Mouse (Mus musculus): Measurements from ENCODE around the gene Rps16.

The Rps16 gene

DNA sequence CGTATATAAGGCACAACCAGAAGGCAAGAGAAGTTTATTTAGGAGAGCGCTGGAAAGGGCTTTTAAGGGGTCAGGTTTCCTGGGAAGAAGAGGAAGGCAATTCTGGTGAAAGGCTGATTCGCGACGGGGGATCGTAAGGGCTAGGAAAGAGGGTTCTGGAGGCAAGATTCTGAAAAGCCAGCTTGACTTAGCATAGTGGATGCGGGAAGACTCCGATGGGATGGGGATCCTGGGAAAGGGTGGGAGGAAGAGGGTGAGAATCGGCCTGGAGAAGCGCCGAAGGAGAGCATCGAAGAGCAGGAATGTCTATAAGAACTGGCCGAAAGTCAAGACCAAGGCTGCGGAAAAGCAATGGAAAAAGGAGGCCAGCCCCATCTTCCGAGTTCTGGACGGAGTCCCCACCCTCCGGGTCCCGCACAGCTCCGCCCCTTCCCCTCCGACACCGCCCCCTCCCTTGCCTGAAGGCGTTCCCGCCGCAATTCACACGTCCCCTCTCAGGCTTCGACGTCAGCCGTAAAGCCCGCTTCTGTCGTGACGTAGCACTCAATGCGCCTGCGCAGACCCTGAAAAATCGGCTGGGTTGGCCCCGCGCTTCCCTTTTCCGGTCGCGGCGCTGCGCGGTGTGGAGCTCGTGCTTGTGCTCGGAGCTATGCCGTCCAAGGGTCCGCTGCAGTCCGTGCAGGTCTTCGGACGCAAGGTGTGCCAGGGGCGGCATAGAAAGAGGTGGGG lies at the start of gene Rps16:
Gene Rps16, plus strand, starts transcription at position 498 of the 729 bp plus-strand sequence.
- peak; percentile 98 for DNase-seq

DNA sequence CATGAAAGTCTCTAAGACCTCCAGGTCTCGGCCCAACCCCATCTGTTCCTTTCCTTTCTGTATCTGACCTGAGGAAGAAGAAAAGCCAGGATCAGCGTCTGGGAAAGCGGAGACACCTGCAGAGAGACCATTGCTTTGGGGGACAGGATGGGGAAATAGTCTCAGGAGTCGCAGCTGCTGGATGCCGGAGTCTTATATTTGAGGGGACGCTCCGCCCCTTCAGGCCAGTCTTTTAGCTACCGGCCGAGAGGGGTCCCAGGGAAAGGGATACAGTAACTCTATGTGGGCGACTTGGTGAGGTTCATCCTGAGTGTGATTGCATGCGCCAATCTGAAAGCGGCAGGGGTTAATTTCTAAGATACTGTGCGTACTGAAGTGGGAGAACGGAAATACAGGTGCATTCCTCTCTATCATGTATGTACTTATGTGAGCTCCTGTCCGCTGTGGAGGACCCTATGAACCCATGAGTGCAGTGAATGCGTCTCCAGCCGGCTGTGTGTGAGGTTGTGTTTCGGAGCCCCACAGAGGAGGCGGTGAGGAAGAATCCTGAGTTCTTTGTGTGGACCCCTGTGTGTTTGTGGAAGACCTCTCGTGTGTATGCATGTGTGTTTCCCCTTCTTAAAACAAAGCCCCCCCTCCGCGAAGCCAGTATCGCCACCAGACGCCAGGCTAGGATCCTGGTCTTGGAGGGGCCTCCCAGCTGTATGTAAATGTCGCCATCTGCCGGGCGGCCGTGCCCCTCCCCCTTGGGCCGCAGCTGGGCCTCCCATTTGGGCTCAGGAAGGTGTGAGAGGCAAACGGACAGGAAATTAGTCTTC lies 48.6 kb upstream of the Rps16 start, which contains the start of gene Dll3:
Gene Dll3, minus strand, starts transcription at position 623 of the 818 bp plus-strand sequence.
- no peak for DNase-seq

DNA sequence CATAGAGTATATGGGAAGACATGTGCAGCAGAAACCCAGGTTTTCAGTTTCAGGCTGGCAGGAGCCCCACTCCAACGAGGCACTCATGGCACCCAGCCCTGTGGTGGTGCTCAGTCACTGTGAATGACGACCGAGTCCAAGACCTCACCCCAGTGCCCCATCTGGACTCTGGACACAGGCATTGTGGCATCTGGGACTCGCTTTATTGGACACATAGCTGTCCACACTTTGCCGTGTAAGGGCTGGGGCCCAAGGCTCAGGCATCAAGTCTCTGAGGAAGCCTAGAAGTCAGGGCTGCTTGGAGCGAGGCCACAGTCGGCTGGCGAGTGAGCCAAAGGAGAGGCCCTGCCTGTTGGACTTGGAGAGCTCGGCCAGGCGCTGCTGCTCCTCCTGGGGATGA lies 44.8 kb upstream of the Rps16 start:
- no peak for DNase-seq

GRCm38 (mm10) chr7:28306216-28306615 lies 44.2 kb upstream of the Rps16 start:
- no peak for DNase-seq

GRCm38 (mm10) chr7:28309737-28310136 lies 40.7 kb upstream of the Rps16 start:
- DNase-seq: no peak

- no peak for DNase-seq
These were observed 39.1 kb upstream of the Rps16 start for GRCm38 (mm10) chr7:28311151-28311925.

- DNase-seq: peak; percentile 98
These were observed 38.4 kb upstream of the Rps16 start, which contains the start of gene Timm50 for GRCm38 (mm10) chr7:28311926-28312543. Gene Timm50, minus strand, starts transcription at chr7:28312072.

GRCm38 (mm10) chr7:28318036-28318435 lies 32.4 kb upstream of the Rps16 start:
- DNase-seq: no peak

GRCm38 (mm10) chr7:28318714-28319113 lies 31.7 kb upstream of the Rps16 start:
- no peak for DNase-seq

- DNase-seq: no peak
These were observed 28.3 kb upstream of the Rps16 start for GRCm38 (mm10) chr7:28321974-28322720.

DNA sequence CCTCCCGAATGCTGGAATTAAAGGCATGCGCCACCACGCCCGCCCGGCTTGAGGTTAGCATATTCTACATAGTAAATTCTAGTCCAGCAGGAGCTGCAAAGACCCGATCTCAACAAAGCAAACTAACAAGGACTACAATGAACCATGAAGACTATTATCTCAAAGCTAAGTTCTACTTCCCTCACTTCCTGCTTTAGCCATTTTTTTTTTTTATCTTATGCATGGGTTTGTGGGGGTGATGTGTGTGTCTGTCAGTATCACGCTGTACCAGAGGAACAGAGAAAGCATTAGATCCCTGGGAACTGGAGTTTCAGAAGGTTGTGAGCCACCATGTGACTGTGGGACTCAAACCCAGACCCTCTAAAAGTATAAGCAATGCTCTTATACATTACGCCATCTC lies 25.2 kb upstream of the Rps16 start:
- no peak for DNase-seq

DNA sequence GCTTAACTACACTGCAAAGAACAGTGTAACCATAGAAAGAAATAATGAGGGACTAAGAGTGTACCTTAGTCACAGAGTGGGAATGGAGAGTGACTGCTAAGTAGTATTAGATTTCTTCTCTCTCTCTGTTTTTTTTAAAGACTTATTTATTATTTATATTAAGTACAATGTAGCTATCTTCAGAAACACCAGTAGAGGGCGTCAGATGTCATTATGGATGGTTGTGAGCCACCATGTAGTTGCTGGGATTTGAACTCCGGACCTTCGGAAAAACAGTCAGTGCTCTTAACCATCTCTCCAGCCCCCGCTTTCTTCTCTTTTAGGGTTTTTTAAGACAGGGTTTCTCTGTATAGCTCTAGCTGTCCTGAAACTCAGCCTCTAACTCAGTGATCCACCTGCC lies 24.0 kb upstream of the Rps16 start:
- no peak for DNase-seq

GRCm38 (mm10) chr7:28328260-28328659 lies 22.2 kb upstream of the Rps16 start:
- no peak for DNase-seq

DNA sequence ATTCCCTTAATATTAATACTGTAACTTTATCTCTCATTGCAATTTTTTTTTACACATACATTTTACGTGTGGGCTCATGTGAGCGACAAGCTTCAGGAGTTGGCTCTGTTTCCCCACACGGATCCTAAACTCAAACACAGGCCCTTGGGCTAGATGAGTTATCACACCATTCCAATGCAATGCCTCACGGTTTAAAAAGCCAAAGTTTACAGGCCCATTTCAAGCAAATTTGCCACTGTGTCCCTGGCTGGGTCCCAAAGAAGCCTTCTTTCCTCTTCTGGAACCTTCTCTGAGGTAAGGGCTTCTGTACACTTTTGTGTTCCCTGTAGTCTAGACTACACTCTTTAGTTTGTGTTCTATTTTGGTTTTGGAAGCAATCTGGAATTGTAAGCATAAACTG lies 15.9 kb upstream of the Rps16 start:
- DNase-seq: no peak

DNA sequence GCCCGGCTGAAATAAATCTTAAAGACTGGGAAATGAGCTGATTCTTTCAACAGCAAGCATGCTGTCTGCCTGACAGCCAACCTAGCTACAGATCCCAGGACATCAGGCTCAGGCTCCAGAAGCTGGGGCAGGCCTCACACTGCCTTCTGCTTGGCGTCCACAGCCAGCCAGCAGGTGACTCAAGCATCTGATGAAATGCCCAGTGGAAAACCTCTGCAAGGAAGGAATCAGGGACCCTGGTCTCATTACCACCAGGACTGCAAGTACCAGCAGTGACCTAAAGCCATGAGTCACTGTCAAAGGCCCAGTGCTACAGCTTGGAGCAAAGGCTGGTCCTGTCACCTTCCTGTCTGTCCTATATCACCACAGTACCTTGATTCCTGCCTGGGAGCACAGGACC lies 15.0 kb upstream of the Rps16 start:
- no peak for DNase-seq

GRCm38 (mm10) chr7:28338108-28338998 lies 12.1 kb upstream of the Rps16 start, which contains the start of gene Supt5:
Gene Supt5, minus strand, starts transcription at chr7:28338746.
- peak; percentile 98 for DNase-seq

GRCm38 (mm10) chr7:28339213-28339917 lies 11.1 kb upstream of the Rps16 start:
- DNase-seq: peak; percentile 11

GRCm38 (mm10) chr7:28341381-28341780 lies 9.1 kb upstream of the Rps16 start:
- no peak for DNase-seq

DNA sequence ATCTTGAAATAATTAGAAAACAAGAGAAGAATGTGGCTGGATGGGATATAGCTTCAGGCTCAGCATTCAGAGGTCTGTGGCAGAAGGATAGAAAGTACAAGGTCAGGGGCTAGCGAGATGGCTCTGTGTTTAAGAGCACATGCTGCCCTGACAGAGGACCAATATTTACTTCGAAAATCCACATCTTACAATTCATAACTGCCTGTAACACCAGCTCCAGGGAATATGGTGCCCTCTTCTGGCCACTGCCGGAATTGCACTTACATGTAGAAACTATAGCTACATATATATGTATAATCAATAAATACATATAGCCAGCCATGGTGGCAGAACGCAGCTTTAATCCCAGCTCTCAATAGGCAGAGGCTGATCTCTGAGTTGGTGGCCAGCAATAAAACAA lies 5.8 kb upstream of the Rps16 start:
- DNase-seq: peak; percentile 30

DNA sequence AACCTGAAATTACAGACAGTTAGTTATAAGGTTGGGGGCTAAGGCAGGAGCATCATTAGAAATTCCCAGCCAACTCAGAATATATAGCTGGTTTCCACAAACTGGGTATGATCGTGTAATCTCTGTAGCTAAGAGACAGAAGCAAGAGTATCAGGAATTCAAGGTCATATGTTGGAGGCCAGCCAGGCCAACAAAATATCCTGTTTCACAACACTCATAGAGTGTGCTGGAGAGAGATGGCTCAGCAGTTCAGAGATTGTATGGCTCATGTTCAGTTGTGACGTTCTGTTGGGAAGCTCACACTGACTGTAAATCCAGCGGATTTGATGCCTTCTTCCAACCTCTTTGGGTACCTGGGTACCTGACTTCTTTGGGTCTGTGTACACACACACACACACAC lies 2.7 kb upstream of the Rps16 start:
- no peak for DNase-seq

Measured in right cerebral cortex, adult 18-20 months (tissue).